ENCODE assay signal across 16 mouse cellular contexts in genomic region chr4:64803886-64804285, GRCm38 (mm10).
DNase-seq lines count a peak whose midpoint lies in the region; ATAC-seq lines count a peak whose summit lies in the region.
"Had no signal": no experiment of that assay in that cellular context is flagged by ENCODE, and none has a peak within 500 bp of the region (broad histone marks: within the 10 kb centered on the region; RNA-seq: fewer than 3 reads in every experiment).

No protein-coding gene starts in this region.

- H3K9ac ChIP-seq in midbrain, embryonic 13.5 days (replicated peaks) = no peak overlapping the region
- H3K9ac ChIP-seq: liver, embryonic 14.5 days had no signal

- no peak for ATAC-seq in midbrain, embryonic 13.5 days
- ATAC-seq: forebrain, embryonic 16.5 days had no signal

- no peak overlapping the region for H3K4me3 ChIP-seq in midbrain, embryonic 13.5 days (replicated peaks)
- H3K4me3 ChIP-seq: embryonic facial prominence, embryonic 10.5 days; heart, adult 2 months had no signal

- H3K4me2 ChIP-seq in midbrain, embryonic 13.5 days (replicated peaks) = no peak overlapping the region
- H3K4me2 ChIP-seq: midbrain, embryonic 11.5 days had no signal

- no peak overlapping the region for H3K27ac ChIP-seq in midbrain, embryonic 13.5 days
- H3K27ac ChIP-seq: embryonic facial prominence, embryonic 10.5 days; heart, adult 2 months; liver, embryonic 14.5 days had no signal

- no peaks in the 10 kb centered on the region for H3K9me3 ChIP-seq in midbrain, embryonic 13.5 days
- H3K9me3 ChIP-seq: embryonic facial prominence, embryonic 10.5 days had no signal

- peak; percentile 5 to 6 for DNase-seq in kidney, postnatal 36 days
- DNase-seq in kidney, adult 9 months = no peak
- DNase-seq in urinary bladder, postnatal 25 days (ENCODE audit: low spot score) = peak; percentile 10
- DNase-seq in urinary bladder, postnatal 10 days (ENCODE audit: low spot score) = no peak
- DNase-seq in fibroblast of lung, adult 2 months (ENCODE audit: low read depth) = peak; percentile 36
- DNase-seq in urinary bladder, postnatal 36 days (ENCODE audit: low spot score in 2 of 2) = peak; percentile 33 to 37
- DNase-seq in heart, postnatal 25 days (ENCODE audit: low spot score) = no peak
- DNase-seq: heart, adult 2 months; heart, postnatal 4 days; kidney, adult 8-10 months; thymus, adult 18-20 months had no signal

- intact Hi-C loops in heart, postnatal 25 days (cut with DNase I) = no loop called here

- H3K36me3 ChIP-seq in midbrain, embryonic 13.5 days = no peaks in the 10 kb centered on the region
- H3K36me3 ChIP-seq: embryonic facial prominence, embryonic 10.5 days had no signal

- 89% methylated on average over 7 of the region's 7 CpGs for WGBS in midbrain, embryonic 13.5 days

- H3K27me3 ChIP-seq in midbrain, embryonic 13.5 days = no peaks in the 10 kb centered on the region

- H3K4me1 ChIP-seq in midbrain, embryonic 13.5 days (replicated peaks) = no peaks in the 10 kb centered on the region

Comparison
In these comparisons a context has a peak if more than half of its experiments do, and no peak if none do; other contexts are left out.
1. DNase-seq: peak in kidney, postnatal 36 days (2 of 2), urinary bladder, postnatal 25 days (single experiment), fibroblast of lung, adult 2 months (single experiment) and urinary bladder, postnatal 36 days (2 of 2); none in kidney, adult 9 months (single experiment), urinary bladder, postnatal 10 days (single experiment) and heart, postnatal 25 days (single experiment).